Mouse (Mus musculus): ENCODE results near the gene Anapc16. TPM values are rescaled to one million over a fixed set of nuclear protein-coding genes. Genes with fewer than 3 reads are reported as not detected.

Anapc16 gene
- polyA plus RNA-seq, 1 experiment: 96.9 TPM

GRCm38 (mm10) chr10:59971813-59972212, 31.1 kb downstream of the Anapc16 start:
- no peak for DNase-seq (ENCODE audit: low read depth)

GRCm38 (mm10) chr10:59970450-59971062, 32.4 kb downstream of the Anapc16 start:
- DNase-seq (ENCODE audit: low read depth): no peak

DNA sequence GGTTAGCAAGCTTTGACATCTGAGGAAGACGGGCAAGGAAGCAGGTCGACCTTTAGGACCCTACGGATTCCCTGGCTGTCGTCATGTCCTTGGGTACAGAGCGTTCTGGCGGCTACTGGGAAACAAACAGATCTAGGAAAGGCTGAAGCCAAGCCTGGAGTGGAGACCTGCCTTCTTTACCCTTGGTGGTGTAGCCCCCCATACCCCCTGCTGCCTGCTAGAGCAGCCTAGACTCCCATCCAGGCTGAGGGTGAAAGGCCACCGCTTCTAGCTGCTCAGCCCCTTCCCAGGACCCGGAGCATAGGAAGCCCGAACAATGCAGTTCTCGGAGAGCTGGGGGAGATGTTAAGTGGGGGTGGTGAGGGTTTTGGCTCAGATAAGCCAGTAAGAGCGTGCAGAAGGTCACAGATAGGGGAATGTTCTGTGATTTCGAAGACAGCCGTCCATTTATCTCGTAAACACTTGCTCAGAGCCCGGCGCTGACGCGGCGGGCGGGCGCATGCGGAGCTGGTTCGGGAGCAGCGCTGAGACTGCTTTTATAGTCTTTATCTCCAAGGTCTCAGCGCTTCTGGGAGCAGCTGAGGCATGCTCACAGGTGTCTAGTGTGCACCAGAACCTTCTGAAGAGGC, 33.0 kb downstream of the Anapc16 start:
- DNase-seq (ENCODE audit: low read depth): no peak

- no peak for DNase-seq (ENCODE audit: low read depth)
Measured at GRCm38 (mm10) chr10:59967309-59967942, 35.5 kb downstream of the Anapc16 start.

GRCm38 (mm10) chr10:59966743-59967142, 36.2 kb downstream of the Anapc16 start:
- no peak for DNase-seq (ENCODE audit: low read depth)

- no peak for DNase-seq (ENCODE audit: low read depth)
Measured at GRCm38 (mm10) chr10:59965788-59966187, 37.1 kb downstream of the Anapc16 start.

DNA sequence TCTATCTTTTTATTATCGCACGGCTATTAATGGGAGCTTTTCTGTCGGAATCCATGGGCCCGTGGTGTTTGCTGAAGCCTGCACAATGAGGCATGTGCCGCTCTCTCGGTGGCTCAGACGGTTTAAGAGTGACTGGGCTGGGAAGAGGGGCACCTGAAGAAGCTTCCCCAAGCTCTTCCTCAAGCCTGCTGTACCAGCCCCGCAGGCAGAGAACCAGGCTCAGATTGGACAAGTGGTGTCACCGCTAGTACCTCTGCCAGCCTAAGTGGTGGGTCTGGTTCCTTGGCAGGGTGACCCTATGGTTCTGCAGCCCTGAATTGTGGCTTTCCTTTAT, 37.6 kb downstream of the Anapc16 start:
- DNase-seq (ENCODE audit: low read depth): no peak

DNA sequence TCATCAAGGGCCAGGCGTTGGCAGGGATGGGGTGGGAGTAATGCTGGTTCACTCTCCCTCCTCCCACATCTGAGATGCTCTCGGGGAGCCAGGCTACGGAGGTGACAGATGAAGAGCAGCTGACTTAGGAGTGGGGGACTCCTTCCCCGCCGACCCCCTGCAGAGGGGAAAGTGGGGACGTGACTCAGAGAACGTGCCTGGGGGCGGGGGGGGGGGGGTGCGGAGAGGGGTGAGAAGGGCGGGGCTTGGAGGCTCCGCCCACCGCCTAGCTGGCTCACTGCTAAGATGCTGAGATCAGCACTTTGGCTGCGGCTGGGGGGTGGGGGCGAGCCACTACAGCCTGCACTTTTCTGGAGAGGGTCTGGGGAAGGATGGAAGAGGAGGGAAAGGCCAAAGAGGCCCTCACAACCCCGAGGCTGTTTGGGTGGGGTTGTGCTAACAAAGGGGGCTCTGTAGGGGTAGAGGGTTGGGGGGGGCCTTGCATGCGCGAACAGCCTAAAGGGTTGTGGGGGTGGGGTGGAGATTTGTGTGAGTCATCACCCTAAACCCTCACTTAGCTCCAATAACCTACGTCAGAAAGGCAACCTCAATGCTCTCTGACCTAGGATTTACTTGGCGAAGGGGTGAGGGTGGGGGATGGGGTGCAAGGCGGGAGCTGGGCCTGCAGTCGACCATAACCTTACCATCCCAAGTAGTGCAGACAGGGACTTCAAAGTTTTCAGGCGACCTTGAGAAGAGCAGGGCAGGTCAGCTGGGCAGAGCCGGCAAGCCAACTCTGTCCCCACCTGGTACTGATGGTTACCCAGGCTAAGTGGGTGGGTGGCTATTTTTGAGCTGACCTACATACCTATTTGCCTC, 38.2 kb downstream of the Anapc16 start:
- DNase-seq (ENCODE audit: low read depth): no peak

DNA sequence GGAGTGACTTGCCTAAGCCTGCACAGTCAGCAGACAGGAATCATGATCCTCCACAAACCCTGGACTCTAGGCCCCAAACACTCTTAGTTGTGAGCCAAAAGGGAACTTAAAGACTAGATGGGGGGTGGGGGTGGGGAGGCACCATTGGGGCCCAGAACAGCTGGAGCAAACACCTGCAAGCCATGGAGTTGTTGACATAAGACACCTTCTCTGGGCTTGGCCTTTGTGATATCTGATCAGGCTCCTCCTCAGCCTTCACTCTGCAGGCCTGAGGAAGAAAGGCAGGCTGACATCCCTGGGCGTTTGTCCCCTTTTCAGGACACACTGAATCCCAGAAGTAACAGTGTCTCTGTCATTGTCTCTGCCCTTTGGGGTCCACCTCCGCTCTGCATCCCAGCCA, 39.3 kb downstream of the Anapc16 start:
- DNase-seq (ENCODE audit: low read depth): no peak

DNA sequence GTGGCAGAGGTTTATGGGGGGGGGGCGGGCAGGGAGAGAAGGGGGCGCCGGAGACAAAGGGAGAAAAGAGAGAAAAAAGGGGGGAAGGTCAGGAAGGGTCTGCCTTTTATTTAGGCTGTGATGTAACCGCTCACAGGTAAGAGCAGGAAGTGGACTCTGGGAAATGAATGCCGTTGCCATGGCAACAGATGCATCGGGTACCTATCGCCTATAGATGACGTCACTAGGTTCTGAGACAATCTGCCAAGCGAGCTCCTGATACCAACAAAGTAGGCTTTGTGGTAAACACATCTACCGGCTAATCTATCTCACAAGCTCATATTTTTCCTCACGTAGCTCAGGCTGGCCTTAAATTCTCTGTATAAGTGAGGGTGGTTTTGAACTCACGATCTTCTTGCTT, 43.4 kb downstream of the Anapc16 start:
- DNase-seq (ENCODE audit: low read depth): no peak

- no peak for DNase-seq (ENCODE audit: low read depth)
Measured at GRCm38 (mm10) chr10:59958458-59958857, 44.5 kb downstream of the Anapc16 start.

- DNase-seq (ENCODE audit: low read depth): no peak
Measured at GRCm38 (mm10) chr10:59957171-59958149, 45.5 kb downstream of the Anapc16 start.

DNA sequence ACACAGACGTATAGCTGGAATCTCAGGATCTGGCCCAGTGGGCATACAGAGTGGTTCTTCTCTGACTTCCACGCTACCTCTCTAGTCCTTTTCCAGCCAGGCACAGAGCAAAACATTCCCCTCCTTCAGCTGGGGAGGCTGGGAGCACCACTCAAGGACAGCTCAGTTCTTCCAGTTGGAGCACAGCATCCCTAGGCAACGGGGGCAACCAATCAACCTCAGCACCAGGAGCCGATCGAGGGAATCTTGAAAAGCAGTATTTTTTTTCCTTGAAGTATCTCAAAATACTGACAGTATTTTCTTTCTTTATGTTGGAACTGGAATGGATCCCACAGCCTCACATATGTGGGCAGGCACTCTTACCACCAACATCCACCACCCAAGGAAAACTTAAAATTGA, 46.3 kb downstream of the Anapc16 start:
- DNase-seq (ENCODE audit: low read depth): no peak

GRCm38 (mm10) chr10:59953564-59954039, 49.3 kb downstream of the Anapc16 start:
- no peak for DNase-seq (ENCODE audit: low read depth)

GRCm38 (mm10) chr10:59952781-59953563, 50.0 kb downstream of the Anapc16 start:
- DNase-seq (ENCODE audit: low read depth): no peak

GRCm38 (mm10) chr10:59952152-59952780, 50.7 kb downstream of the Anapc16 start:
- no peak for DNase-seq (ENCODE audit: low read depth)

DNA sequence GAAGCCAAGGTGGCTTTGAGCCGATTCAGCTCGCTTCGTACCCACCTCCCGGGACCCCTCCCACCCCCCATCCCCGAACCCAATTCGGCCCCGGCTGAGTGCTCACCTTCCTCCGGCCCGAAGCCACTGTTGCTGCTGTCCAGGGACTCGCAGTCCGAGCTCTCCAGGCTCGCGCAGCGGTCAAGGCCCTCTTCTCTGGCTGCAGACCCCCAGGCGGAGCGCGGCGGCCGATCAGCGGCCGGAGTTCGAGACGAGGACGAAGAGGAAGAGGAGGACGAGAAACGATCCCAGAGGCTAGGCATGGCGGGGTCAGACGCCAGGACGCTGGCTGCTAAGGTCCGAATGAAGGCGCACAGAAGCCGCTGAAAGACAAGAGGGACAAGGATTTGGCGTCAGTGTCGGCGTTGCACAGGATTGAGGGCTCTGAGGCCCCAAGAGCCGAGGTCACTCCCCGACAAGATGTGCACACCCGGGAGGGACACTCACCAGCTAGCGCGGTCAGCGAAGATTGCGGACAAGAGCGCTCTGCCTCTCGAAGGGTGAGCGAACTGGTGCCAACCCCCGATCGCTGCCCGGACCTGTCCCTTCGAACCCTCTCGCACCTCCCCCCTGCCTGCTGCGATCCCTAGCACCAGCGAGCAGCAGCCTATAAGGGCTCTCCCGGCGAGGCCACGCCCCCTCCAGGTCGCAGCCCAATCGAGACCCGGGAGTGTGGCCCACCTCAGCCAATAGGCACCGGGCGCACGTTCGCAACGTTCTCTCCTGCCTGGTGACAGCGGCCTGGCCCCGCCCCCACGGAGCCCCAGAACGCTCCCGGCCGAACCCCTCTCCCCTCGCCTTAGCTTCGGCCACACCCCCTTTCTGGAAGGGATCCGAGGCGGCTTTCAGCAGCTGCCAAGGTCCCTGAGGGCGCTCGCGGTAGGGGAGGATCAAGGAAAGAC, 51.5 kb downstream of the Anapc16 start, which contains the start of gene Ddit4:
Ddit4 (minus strand) TSS at position 624 of the 941 bp plus-strand sequence.
- peak; percentile 75 for DNase-seq (ENCODE audit: low read depth)

- no peak for DNase-seq (ENCODE audit: low read depth)
Measured at GRCm38 (mm10) chr10:59950716-59951191, 52.2 kb downstream of the Anapc16 start.
